Mouse (Mus musculus): Measurements from ENCODE around the gene Sostdc1. TPM values are rescaled to one million over a fixed set of nuclear protein-coding genes. Genes with fewer than 3 reads are reported as not detected.

The Sostdc1 gene
- total and polyA plus RNA-seq, 3 experiments = not detected

DNA sequence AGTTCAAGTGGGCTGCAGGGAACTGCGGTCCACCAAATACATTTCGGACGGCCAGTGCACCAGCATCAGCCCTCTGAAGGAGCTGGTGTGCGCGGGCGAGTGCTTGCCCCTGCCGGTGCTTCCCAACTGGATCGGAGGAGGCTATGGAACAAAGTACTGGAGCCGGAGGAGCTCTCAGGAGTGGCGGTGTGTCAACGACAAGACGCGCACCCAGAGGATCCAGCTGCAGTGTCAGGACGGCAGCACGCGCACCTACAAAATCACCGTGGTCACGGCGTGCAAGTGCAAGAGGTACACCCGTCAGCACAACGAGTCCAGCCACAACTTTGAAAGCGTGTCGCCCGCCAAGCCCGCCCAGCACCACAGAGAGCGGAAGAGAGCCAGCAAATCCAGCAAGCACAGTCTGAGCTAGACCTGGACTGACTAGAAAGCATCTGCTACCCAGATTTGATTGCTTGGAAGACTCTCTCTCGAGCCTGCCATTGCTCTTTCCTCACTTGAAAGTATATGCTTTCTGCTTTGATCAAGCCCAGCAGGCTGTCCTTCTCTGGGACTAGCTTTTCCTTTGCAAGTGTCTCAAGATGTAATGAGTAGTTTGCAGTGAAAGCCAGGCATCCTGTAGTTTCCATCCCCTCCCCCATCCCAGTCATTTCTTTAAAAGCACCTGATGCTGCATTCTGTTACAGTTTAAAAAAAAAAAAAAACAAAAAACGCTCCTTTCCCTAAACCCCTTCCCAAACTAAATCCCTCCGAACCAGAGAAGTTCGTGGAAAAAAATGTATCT, 3.3 kb downstream of the Sostdc1 start:
- H3K79me2 ChIP-seq (replicated peaks; ENCODE audit: control insufficient read depth, extremely low read depth, insufficient read depth, poor library complexity, severe bottlenecking) = no peaks in the 10 kb centered on the region
- TF ChIP-seq MAFK (IDR thresholded peaks at IDR 0.05; ENCODE audit: insufficient replicate concordance, low read length) (no peak), TBP (conservative IDR thresholded peaks at IDR 0.05; ENCODE audit: low read depth, low read length) (no peak), RAD21 (IDR thresholded peaks at IDR 0.05; ENCODE audit: low read depth, low read length) (no peak), RCOR1 (conservative IDR thresholded peaks at IDR 0.05; ENCODE audit: low read depth, low read length) (no peak), CHD2 (IDR thresholded peaks at IDR 0.05; ENCODE audit: low read length) (peak; percentile 58; the same call in 1 of the 2 replicates), IRF4 (IDR thresholded peaks at IDR 0.05; ENCODE audit: low read depth, low read length) (0 out of 2 replicates have a peak, but pooled peaks have one; percentile 17), EP300 (IDR thresholded peaks at IDR 0.05; ENCODE audit: low read length) (peak; percentile 34; the same call in 1 of the 2 replicates), MYC (IDR thresholded peaks at IDR 0.05; ENCODE audit: low read depth, low read length) (0 out of 2 replicates have a peak, but pooled peaks have one; percentile 18), MXI1 (IDR thresholded peaks at IDR 0.05; ENCODE audit: low read depth, low read length) (no peak), ZNF384 (IDR thresholded peaks at IDR 0.05; ENCODE audit: low read depth, low read length) (peak; percentile 72)
- no peaks in the 10 kb centered on the region for H3K36me3 ChIP-seq (replicated peaks in 1 of 2; ENCODE audit: control insufficient read depth in 1 of 2, insufficient read depth in 1 of 2, low read length in 1 of 2)
- no peak for DNase-seq (ENCODE audit: extremely low read depth)
- in situ Hi-C loops (cut with MboI; ENCODE audit: low pct_ligation_motif_present, low pct_unique_long_range_greater_than_20kb, low sequenced_read_pairs) = no loop called here
- dilution Hi-C loops (cut with MboI; ENCODE audit: extremely low pct_ligation_motif_present, extremely low pct_unique_long_range_greater_than_20kb, low sequenced_read_pairs) = no loop called here
- H3K4me3 ChIP-seq (replicated peaks in 1 of 3; ENCODE audit: low read depth in 2 of 3, low read length in 2 of 3, poor library complexity in 1 of 3) = peak overlapping the region in 2 of 3 experiments; percentile 26 to 44
- no peak overlapping the region for H3K27ac ChIP-seq (ENCODE audit: insufficient read depth, low read depth)
- H3K4me1 ChIP-seq (ENCODE audit: control insufficient read depth in 1 of 2, insufficient read depth in 2 of 2) = peaks cover 0 to 21% of the 10 kb centered on the region in 2 experiments; a peak in 2 of 4 replicates
- H3K9me3 ChIP-seq (replicated peaks; ENCODE audit: low read length) = no peaks in the 10 kb centered on the region
- no peaks in the 10 kb centered on the region for H3K27me3 ChIP-seq (replicated peaks)
- H3K9ac ChIP-seq (ENCODE audit: insufficient read depth, low read depth) = peak overlapping the region; percentile 19; the same call in 1 of the 2 replicates
- H3K4me2 ChIP-seq (ENCODE audit: insufficient read depth, low read depth, poor library complexity, severe bottlenecking) = peak overlapping the region; percentile 84

DNA sequence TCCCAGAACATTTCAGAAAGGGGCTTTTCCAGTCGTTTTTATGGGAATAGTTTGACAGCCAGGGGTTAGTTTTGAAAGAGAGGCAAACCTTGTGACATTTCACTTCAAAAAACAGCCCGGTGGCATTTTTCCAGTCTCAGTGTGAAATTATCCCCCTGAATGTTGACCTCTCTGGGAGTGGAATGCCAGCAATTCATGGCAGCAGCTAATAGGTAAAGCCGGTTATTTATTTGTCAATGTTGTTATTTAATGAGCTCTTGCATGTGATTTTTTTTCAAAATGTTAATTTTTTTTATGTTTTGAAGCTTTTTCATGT, 3.8 kb downstream of the Sostdc1 start:
- in situ Hi-C loops (cut with MboI; ENCODE audit: low pct_ligation_motif_present, low pct_unique_long_range_greater_than_20kb, low sequenced_read_pairs) = no loop called here
- Histone ChIP-seq H3K27ac (ENCODE audit: insufficient read depth, low read depth) (no peak overlapping the region), H3K9me3 (replicated peaks; ENCODE audit: low read length) (peaks cover 3% of the 10 kb centered on the region), H3K27me3 (replicated peaks) (no peaks in the 10 kb centered on the region), H3K4me3 (replicated peaks in 1 of 3; ENCODE audit: low read depth in 2 of 3, low read length in 2 of 3, poor library complexity in 1 of 3) (peak overlapping the region in 1 of 3 experiments; percentile 26), H3K9ac (ENCODE audit: insufficient read depth, low read depth) (peak overlapping the region; percentile 19; the same call in 1 of the 2 replicates), H3K4me2 (ENCODE audit: insufficient read depth, low read depth, poor library complexity, severe bottlenecking) (peak overlapping the region; percentile 84), H3K79me2 (replicated peaks; ENCODE audit: control insufficient read depth, extremely low read depth, insufficient read depth, poor library complexity, severe bottlenecking) (no peaks in the 10 kb centered on the region), H3K36me3 (replicated peaks in 1 of 2; ENCODE audit: control insufficient read depth in 1 of 2, insufficient read depth in 1 of 2, low read length in 1 of 2) (no peaks in the 10 kb centered on the region), H3K4me1 (ENCODE audit: control insufficient read depth in 1 of 2, insufficient read depth in 2 of 2) (peaks cover 0 to 18% of the 10 kb centered on the region in 2 experiments; a peak in 2 of 4 replicates)
- DNase-seq (ENCODE audit: extremely low read depth) = no peak
- dilution Hi-C loops (cut with MboI; ENCODE audit: extremely low pct_ligation_motif_present, extremely low pct_unique_long_range_greater_than_20kb, low sequenced_read_pairs) = no loop called here
- TF ChIP-seq MAX (IDR thresholded peaks at IDR 0.05; ENCODE audit: low read length) (no peak), POLR2A (IDR thresholded peaks at IDR 0.05; ENCODE audit: low read depth, low read length) (no peak), E2F4 (IDR thresholded peaks at IDR 0.05; ENCODE audit: insufficient replicate concordance, low read depth, low read length) (no peak), UBTF (IDR thresholded peaks at IDR 0.05; ENCODE audit: low read depth, low read length) (no peak), RAD21 (IDR thresholded peaks at IDR 0.05; ENCODE audit: low read depth, low read length) (no peak), ZNF384 (IDR thresholded peaks at IDR 0.05; ENCODE audit: low read depth, low read length) (no peak), BHLHE40 (IDR thresholded peaks at IDR 0.05; ENCODE audit: low read depth, low read length) (no peak)
